Mouse (Mus musculus) layer of hippocampus, adult 18-20 months (tissue): ENCODE measurements at regions not wholly inside any gene's neighbourhood (a gene's known extent, or its start where the extent isn't known, plus 50 kb on each side); places are given as distances from the start of the nearest gene placed in this dataset.

Source experiments
- DNase-seq, 2 experiments: peaks; one replicate each; pipeline ENCODE4 v3.0.0; 2022; ENCODE audit warnings: low spot score in 2 of 2

DNA sequence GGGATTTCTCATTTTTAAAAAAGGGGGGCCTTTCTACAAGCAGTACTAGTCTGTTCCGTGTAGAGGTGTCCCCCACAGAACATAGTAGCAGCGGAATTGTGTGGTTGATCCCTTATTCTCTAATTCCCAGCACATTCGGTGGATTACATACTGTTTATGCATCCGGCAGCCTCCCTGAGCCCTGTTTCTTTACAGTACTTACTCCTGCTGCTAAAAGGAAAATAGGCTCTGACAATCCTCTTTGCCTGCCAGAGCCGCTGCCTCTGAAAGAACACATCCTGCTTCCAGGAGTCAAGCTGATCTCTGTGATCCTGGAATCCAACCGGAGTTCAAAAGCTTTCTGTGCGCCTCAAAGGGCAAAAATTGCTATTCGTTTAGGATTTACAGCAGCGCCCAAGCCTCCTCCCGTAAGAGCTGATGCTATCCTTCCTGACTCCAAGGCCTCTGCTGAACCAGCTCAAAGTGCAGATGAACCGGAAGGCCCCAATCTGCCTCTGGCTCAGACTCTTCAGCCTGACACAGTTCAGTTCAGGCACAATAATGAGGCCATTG is 936.6 kb downstream of the Ndufa4 start:
- peak; percentile 11 to 23 for DNase-seq

- peak; percentile 49 to 53 for DNase-seq
These were observed 937.3 kb downstream of the Ndufa4 start for GRCm38 (mm10) chr6:10969841-10970536.

GRCm38 (mm10) chr6:10943545-10943944 is 963.8 kb downstream of the Ndufa4 start:
- DNase-seq = no peak

DNA sequence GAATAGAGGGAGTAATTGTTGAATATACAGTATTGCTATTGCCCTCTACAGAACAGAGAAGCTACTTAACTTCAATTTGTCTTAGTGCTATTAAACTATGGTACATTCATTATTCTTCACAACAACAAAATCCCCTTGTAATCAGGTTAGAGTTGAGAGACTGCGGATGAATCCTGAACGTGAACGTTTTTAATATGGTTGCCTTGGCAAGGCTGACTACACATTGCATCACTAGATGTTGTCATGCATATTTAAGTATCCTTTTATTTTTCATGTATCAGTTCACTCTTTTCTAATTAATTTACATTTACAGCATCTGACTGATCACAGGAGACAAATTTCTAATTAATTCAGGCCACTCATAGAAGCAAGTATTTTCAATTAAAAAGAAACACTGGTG is 965.8 kb downstream of the Ndufa4 start:
- DNase-seq = no peak
